Mouse (Mus musculus) cerebral cortex, adult 2 months (tissue): ENCODE results near the gene Nob1.

Source experiments
- WGBS: fragments of 180-500 bp; shearing (Covaris S2); methylation state at CpG from one replicate; pipeline ENCODE4 v1.1.7; 2018; 5-methylcytosine and 5-hydroxymethylcytosine counted together

The Nob1 gene

GRCm38 (mm10) chr8:107424597-107425229 lies at the start of gene Nob1:
Gene Nob1, minus strand, starts transcription at chr8:107425051.
- WGBS = under 1% methylated on average over 50 of the region's 50 CpGs

DNA sequence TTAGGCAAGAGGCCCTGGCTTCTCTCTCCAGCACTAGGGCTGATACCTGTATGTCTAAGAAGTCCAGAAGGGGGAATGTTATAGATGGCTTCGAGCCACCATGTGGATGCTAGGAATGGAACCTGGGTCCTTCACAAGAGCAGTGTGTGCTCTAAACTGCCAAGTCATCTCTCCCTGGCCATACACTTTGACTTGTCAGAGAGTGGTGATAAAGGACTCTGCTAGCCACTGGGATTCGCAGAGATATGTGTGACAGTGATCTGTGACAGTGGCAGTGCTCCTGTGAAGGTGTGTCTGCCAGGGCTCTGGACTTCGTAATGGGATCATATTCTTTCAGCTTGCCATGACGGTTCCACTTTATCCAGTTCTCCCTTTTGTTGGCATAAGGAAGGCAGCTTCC lies 48.5 kb upstream of the Nob1 start:
- 96% methylated on average over 4 of the region's 4 CpGs for WGBS

- 61% methylated on average over 10 of the region's 10 CpGs for WGBS
Observed at GRCm38 (mm10) chr8:107472403-107473100, 47.7 kb upstream of the Nob1 start.

- WGBS = 62% methylated on average over 5 of the region's 5 CpGs
Observed at GRCm38 (mm10) chr8:107470302-107470701, 45.5 kb upstream of the Nob1 start.

DNA sequence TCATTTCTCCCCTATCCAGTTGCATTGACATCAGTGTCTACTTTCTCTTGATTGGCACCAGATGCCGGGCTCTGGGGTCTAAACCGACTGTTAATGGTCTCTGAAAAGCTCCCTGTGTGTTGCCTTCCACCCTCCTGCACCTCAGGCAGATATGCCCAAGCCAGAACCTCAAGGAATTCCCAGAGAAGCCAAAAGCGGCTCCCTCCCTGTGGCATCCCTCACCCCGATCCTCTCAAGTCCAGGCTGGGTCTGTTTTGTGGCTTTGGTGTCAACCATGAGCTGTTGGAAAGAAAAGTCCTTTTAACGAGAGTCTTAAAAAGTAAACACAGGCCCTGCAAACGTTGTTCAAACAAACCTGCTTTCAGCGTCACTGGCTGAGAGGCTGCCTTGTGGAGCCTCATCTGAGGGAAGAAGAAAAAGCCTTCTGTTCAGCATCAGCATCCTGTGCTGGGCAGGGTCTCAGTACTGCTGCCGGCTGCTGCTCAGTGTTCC lies 44.0 kb upstream of the Nob1 start:
- WGBS = 62% methylated on average over 8 of the region's 8 CpGs

DNA sequence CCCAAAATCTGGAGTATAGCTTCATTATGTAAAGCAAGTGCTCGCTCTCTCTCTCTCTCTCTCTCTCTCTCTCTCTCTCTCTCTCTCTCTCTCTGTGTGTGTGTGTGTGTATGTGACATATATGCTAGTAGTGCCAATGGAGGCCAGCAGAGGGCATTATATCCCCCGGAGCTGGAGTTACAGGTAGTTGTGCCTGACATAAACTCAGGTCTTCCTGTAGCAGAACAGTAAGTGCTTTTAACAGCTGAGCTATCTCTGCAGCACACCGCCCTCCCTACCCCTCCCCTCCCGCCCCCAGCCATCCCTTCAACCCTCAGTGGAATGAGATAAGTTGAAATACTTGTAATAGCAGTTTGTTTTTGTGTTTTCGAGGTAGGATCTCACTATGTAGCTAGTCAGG lies 41.8 kb upstream of the Nob1 start:
- WGBS = 97% methylated on average over 5 of the region's 5 CpGs

- WGBS = 78% methylated on average over 3 of the region's 3 CpGs
Observed at GRCm38 (mm10) chr8:107465332-107465990, 40.6 kb upstream of the Nob1 start.

GRCm38 (mm10) chr8:107462423-107462822 lies 37.6 kb upstream of the Nob1 start:
- 94% methylated on average over 5 of the region's 5 CpGs for WGBS

DNA sequence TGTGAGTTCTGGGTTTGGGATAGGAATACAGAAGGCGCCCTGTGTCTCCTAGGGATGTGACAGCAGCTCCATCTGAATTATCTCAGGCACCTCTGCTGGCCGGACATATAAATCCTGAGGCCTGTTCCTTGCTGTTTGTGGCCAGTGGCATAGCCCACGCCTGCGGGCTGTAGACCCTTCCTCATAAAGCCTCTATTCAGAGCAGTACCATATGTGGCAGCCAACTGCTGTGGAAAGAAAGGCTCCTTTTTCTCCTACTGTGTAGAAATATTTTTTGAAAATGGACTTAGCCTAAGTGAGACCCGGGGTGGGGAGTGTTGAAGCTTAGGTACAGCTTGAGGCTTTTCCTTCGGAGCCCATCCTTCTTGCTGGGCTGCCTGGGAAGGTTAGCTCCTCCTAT lies 33.4 kb upstream of the Nob1 start:
- 74% methylated on average over 6 of the region's 6 CpGs for WGBS

DNA sequence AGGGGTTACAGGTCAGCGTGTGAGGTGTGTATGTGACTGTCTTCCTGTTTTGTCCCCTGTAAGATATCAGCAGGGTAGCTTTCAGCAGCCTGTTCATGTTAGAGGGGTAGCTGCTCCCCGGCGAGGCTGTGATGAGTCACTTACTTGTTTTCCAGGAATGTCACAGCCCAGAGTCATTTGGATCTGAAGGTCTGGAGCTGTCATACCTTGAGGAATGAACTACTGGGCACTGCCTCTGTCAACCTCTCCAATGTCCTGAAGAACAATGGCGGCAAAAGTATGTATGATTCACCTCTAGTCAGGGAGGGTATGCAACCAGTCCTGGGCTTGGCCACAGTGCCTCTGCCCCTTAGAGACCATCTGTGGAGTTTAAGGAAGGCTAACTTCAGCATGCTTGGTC lies 32.9 kb upstream of the Nob1 start:
- WGBS = 73% methylated on average over 4 of the region's 4 CpGs

DNA sequence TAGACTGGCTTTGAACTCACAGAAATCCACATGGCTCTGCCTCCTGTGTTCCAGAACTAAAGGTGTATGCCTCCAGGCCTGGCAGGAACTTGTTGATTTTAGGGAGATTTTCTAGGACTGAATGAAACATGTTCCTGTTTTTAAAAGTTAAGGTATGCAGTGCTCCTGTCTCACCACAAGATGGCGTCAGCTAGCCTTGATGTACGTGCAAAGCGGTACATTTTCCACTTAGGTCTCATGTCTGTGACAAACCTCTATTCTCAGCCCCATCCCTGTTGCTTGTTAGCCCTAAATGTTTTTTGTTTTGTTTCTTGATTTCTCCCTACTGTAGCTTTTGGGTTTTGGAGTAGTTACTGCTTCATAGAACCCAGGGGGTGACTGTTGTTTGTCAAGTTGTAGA lies 30.4 kb upstream of the Nob1 start:
- WGBS = 5% methylated on average over 3 of the region's 3 CpGs

- 98% methylated on average over 11 of the region's 11 CpGs for WGBS
Observed at GRCm38 (mm10) chr8:107453386-107453785, 28.5 kb upstream of the Nob1 start.

GRCm38 (mm10) chr8:107451414-107452066 lies 26.7 kb upstream of the Nob1 start:
- WGBS = 64% methylated on average over 13 of the region's 13 CpGs

DNA sequence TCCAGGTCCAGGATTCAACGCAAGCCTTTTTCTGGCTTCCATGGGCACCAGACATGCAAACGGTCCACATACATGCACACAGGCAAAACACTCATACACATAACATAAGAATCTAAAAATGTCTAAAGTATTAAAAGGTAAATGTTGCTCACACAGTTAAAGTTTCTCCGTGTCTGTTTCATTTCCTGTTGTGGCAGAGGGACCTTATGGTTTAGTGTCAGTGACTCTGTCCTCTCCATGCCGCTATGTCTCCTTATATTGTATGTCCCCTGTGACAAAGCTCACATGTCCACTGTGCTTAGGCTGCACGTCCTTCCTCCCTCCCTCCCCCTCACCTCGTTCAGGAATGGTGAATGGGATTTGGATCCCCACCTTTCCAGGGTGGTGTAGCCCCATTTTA lies 24.8 kb upstream of the Nob1 start:
- WGBS = 69% methylated on average over 6 of the region's 6 CpGs

DNA sequence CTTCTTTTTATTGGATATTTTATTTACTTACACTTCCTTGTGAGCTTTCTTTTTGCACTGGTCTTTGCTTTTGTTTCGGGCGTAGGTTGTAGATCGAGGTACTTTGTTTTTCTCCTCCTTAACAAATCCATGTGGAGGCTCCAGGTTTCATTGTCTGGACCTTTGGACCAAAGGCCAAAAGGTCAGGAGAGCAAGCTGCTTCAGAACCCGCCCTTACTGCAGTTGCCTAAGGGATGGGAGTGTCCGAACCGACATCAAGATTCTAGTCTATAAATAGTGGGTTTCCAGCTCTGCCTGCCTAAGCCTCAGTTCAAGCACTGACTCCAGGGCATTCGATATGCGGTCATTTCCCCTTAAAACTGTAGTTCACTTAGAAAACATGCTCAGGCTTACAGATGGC lies 24.3 kb upstream of the Nob1 start:
- WGBS = 66% methylated on average over 8 of the region's 8 CpGs

GRCm38 (mm10) chr8:107448382-107448889 lies 23.6 kb upstream of the Nob1 start:
- WGBS = 82% methylated on average over 4 of the region's 4 CpGs

- WGBS = 40% methylated on average over 3 of the region's 3 CpGs
Observed at GRCm38 (mm10) chr8:107444626-107445025, 19.8 kb upstream of the Nob1 start.

DNA sequence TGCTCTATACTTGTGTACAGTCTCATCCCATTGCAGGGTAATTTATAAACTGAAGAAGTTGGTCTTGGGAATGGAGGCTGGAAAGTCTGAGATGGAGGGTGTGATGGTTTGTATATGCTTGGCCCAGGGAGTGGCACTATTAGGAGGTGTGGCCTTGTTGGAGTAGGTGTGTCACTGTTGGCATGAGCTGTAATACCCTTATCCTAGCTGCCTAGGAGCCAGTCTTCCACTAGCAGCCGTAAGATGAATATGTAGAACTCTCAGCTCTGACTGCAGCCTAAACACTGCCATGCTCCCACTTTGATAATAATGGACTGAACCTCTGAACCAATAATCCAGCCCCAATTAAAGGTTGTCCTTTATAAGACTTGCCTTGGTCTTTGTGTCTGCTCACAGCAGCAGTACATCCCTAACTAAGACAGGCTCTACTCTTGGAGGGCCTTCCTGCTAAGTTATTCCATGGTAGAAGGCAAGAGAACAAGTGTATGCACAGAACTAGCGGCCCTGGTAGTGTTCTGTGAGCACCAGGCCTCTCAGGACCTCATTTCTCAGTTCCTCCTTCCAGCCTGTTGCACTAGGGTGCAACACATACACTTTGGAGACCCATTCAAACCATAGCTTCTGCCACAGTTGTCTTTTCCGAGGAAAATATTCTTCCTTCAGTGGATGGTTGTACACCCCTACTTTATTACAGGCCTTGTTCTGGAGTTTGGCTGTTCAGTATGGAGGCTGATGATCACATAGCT lies 15.2 kb upstream of the Nob1 start:
- 83% methylated on average over 3 of the region's 3 CpGs for WGBS

GRCm38 (mm10) chr8:107437711-107438110 lies 12.9 kb upstream of the Nob1 start:
- 76% methylated on average over 2 of the region's 2 CpGs for WGBS

GRCm38 (mm10) chr8:107436841-107437421 lies 12.1 kb upstream of the Nob1 start:
- 4% methylated on average over 16 of the region's 16 CpGs for WGBS
